Mouse (Mus musculus): ENCODE results near the gene Vmn1r160. TPM values are rescaled to one million over a fixed set of nuclear protein-coding genes. Genes with fewer than 3 reads are reported as not detected.
"Not testable (repeated sequence)": the region's sequence is repeated elsewhere in the genome, so short reads cannot be mapped to it uniquely, and the experiment has no call there.

Vmn1r160 gene
- not detected for total RNA-seq (2021)
- long read RNA-seq: 0 reads

- not testable (repeated sequence) for DNase-seq (ENCODE audit: low spot score in 2 of 2)
Observed at GRCm38 (mm10) chr7:22870924-22871323, at the start of gene Vmn1r160. Gene Vmn1r160, plus strand, starts transcription at chr7:22871224.

DNA sequence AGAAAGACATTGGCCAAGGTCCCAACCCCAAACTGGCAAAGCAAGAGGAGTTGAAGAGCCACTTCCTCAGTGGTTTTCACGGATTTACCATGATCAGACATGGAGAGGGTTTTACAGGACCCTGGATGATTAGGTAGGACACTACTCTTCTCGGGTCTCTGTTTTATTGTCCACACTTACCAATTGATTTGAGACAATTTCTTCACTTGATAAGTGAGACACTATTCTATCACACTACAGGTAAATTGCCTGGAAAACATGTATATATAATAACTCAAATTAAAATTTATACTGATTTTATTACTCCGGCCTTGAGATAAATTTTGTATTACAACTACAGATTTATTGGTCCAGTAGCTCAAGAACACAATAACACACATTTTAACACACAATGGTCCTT, 27.5 kb upstream of the Vmn1r160 start, which contains the start of gene Vmn1r159:
TSS of gene Vmn1r159 (minus strand) at position 101 of the 400 bp plus-strand sequence.
- not testable (repeated sequence) for DNase-seq (ENCODE audit: low spot score in 2 of 2)

Other genes starting within 250 kb of the Vmn1r160 start
- not detected for gene Vmn1r155, start 213.2 kb upstream of the Vmn1r160 start, total RNA-seq (2021)
- gene Gm8693, start 178.9 kb upstream of the Vmn1r160 start, total RNA-seq (2021): not detected
- gene Gm4567, start 151.5 kb upstream of the Vmn1r160 start, total RNA-seq (2021): not detected
- not detected for gene Vmn1r157, start 109.5 kb upstream of the Vmn1r160 start, total RNA-seq (2021)
- not detected for gene Vmn1r158, start 80.4 kb upstream of the Vmn1r160 start, total RNA-seq (2021)
- gene Vmn1r159, start 27.6 kb upstream of the Vmn1r160 start, total RNA-seq (2021): not detected
- not detected for gene Gm4214, start 113.4 kb downstream of the Vmn1r160 start, total RNA-seq (2021)
- not detected for gene Gm4216, start 148.7 kb downstream of the Vmn1r160 start, total RNA-seq (2021)
- not detected for gene Vmn1r163, start 184.3 kb downstream of the Vmn1r160 start, total RNA-seq (2021)
- not detected for gene Gm8720, start 196.2 kb downstream of the Vmn1r160 start, total RNA-seq (2021)

All from layer of hippocampus, adult 18-20 months (tissue).